Mouse (Mus musculus) cerebellum, postnatal 14 days (tissue): ENCODE measurements at regions not wholly inside any gene's neighbourhood (a gene's known extent, or its start where the extent isn't known, plus 50 kb on each side); places are given as distances from the start of the nearest gene placed in this dataset.

ENCODE experiments used
- DNase-seq, 2 experiments: peaks; one replicate each; pipeline ENCODE4 v3.0.0; 2021; ENCODE audit warnings: mixed read lengths in 2 of 2

DNA sequence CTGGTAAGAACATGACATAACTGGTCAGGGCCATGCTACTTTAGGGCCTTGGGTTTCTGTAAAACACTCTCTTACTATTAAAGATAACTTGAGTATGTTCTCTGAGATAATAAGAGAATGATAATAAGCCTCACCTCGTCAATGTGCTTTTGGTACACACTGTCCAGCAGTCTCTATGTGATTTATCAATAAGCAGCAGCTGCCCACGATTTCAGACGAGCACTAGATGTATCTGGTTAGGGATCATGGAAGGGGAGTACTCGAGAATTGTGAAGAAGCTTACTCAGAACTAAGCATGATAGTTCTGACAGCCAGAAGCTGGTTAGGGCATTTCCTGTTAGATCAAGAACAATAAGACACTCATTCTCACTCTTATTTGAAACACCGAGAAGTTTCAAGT, 53.8 kb downstream of the Neurod6 start:
- DNase-seq: no peak

- no peak for DNase-seq
Observed at GRCm38 (mm10) chr6:55620366-55620765, 60.7 kb downstream of the Neurod6 start.

DNA sequence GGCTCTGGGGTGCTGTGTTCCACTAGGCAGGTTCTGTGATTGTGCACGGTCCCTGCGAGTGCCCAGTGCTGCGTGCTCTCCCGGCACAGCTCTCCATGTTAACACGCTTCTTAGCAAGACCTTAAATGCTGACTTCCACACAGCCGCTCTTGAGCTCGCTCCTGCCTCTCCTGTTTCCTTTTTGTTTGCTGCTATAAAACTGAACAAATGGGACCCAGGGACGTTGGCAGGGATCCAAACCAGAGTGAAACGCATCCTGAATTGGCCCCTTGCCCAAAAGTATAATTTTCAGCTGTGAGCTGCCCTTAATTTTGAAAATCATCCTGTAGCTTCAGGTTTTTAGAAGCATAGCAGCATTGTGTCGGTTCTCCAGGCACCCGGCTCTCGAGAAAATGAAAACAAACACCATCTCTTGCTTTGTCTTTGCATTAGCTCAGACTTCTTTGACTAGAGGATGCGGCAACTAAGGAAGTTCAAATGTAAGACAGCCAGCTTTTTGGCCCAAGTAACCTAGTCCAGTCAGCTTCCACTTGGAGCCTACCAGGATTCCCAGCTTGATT, 63.1 kb downstream of the Neurod6 start:
- peak; percentile 75 to 83 for DNase-seq

DNA sequence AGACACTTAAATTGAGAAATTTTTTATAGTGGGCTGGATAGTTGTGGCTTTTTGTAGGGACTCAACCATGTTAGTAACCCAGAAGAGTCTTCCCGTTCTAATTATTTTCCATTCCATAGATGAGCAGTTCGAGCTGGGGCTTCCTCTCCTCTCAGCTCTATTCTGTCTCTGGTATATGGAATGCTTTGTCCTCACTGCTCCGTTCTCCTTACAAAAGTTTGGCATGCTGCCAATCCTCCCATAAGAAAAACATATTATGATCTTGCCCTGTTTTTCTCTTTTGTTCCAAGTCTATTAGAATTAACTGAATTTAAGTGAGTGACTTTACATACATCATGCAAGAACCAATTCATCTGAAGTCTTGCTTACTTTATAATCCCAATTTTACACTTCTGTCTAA, 70.7 kb downstream of the Neurod6 start:
- DNase-seq: no peak

DNA sequence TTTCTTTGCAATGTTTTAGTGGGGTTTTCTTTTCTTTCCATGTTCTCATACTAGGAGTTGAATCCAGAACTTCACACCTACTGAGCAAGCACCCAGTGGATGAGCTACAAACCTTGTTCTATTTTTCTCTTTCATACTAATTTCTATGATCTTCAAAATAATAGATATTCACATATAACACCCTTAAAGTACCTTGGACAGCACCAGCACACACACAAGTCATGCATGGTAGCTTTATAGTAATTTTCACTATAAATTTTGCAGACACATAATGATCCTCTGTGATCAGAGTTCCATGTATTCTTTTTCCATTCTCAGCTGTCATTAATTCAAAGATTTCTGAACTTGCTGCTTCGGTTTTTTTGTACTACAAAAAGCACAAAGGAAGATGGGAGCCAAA, 71.1 kb downstream of the Neurod6 start:
- DNase-seq: no peak

GRCm38 (mm10) chr6:55609053-55609452, 72.0 kb downstream of the Neurod6 start:
- peak in 1 of 2 experiments; percentile 6 for DNase-seq

DNA sequence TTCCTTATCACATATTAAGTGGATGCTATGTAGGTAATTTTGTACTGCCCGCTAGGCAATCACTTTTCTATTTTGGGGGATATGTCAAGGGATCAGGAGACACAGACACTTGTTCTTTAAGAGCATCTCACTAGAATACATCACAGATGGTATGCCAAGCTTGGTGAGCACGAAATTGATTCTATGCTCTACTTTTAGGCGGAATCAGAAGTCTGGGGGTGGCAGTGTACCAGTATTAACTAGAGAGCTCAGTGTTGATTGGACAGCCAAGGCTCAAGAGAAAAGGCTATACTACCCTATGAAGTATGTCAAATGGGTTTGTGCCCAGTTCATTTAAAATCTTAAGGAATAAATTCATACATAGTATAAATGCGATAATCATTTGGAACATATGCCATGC, 84.0 kb downstream of the Neurod6 start:
- no peak for DNase-seq

DNA sequence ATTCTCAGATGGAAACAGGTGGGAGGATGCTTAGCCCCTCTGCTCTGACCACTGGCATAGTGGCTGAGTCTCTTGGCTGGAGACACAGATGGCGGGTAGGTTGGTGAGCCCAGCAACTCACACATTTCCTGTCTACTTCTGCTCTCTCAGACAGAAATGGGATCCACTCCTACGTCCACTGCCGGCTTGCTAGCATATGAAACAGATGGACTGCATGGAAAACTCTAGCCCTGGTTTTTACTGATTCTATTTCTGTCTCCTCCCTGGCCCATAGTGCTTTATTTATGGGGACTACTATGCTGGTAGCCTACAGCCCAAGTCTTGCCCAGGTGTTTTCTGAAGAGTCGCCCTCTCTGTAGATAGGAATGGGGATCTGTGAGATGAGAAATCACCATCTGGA, 88.9 kb downstream of the Neurod6 start:
- peak in 1 of 2 experiments; percentile 29 for DNase-seq

DNA sequence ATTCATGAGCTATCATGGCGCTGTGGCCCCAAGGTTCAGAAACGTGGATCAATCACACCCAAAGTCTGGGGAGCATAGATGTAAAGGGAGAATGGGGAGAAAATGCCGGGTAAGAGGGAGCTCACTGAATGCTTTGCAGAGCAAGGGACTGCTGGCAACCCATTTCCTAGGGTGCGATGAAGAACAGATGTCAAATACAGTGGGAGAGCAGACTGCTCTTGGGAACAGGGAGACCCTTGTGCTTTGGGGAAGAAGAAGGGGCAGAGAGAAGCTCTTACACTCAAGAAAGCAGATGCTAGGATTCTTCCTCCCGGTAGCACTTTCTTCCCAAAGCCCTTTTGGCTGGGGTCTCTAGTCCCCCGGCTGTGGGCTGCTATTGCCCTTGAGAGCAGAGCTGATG, 100.0 kb downstream of the Neurod6 start:
- no peak for DNase-seq

- DNase-seq: peak; percentile 50 to 51
Observed at GRCm38 (mm10) chr6:55580036-55580435, 101.0 kb downstream of the Neurod6 start.

GRCm38 (mm10) chr6:55579611-55580010, 101.5 kb downstream of the Neurod6 start:
- DNase-seq: peak in 1 of 2 experiments; percentile 19

GRCm38 (mm10) chr6:55579105-55579504, 102.0 kb downstream of the Neurod6 start:
- peak; percentile 25 to 34 for DNase-seq

- DNase-seq: no peak
Observed at GRCm38 (mm10) chr6:55578051-55578450, 103.0 kb downstream of the Neurod6 start.

- no peak for DNase-seq
Observed at GRCm38 (mm10) chr6:55567521-55567920, 113.5 kb downstream of the Neurod6 start.

DNA sequence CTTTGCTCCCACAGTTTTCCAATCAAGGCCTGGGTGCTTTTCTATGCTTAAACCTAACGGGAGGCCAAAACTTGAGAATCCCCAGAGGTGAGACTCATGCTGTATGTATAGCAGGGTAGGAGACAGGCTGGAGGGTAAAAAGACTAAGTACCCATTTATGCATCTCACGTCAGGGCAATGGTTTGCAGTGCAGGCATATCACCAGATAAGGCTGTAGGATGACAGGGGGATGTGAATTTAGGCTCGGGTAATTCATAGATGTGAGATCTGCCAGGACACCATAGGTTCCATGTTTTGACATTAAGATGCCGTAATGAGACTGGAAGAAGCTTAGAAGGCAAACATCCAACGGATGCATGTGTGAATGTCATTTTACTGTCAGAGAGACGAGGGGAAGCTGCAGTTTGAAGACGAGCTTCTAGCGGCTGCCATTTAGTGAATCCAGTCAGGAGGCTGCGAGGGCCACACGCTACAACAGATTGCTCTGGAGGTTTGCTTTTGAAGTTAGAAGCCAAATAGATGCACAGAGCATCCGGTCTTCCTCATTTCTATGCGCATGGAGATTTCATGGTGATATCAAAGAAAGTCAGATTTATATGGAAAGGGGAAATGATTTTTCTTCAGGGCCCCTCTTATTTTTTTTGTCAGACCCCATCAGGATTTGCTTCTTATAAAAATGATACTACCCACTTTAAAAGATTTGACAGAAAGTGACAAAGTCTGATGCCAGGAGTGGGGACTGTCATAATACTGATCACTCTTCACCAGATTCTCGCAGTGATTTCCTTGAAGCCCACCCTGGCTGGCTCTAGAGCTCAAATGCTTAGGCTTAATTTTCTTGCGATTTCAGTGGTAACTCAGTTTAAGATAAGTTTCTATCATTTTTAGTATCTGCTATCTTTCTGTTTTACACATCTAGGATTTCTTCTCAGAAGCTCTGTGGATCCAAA, 113.8 kb downstream of the Adcyap1r1 start:
- no peak for DNase-seq

DNA sequence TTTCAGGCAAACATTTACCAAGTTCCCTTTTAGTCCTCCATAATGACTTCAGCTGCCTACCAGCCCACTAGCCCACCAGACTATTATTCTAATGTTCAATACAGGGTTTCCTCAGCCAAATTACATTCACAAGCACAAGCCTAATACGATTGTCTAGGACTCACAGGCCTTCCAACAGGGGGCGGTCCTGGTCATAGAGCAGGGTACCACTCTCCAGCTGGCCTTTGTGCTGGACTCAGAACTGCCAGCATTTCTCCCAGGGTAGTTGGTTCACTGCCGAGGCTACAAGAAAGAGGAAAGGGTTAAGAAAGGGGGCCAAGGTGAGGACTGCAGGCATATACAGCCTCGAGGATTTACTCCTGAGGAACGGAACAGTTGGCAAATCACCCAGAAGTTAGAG, 108.8 kb downstream of the Adcyap1r1 start:
- peak; percentile 52 to 67 for DNase-seq

GRCm38 (mm10) chr6:55559797-55560196, 108.0 kb downstream of the Adcyap1r1 start:
- no peak for DNase-seq
